Mouse (Mus musculus) heart, embryonic 11.5 days (tissue): Measurements from ENCODE around the gene Tmed10. TPM values are rescaled to one million over a fixed set of nuclear protein-coding genes. Genes with fewer than 3 reads are reported as not detected.
A peak's percentile ranks its signal among the peaks of the same experiment; 100 is the strongest.

Source experiments
- ATAC-seq: fragments of 200-750 bp; cut with Nextera tagmentation; replicated peaks from 2 replicates; pipeline ENCODE4 v1.8.0; 2017; ENCODE audit warnings: moderate library complexity; ENCODE audit not compliant: insufficient number of reproducible peaks, low FRiP score, low TSS enrichment
- H3K27ac ChIP-seq: fragments of 300-500 bp; sonication (generic); 2 replicates; pipeline ENCODE4 v1.5.1; 2014; ENCODE audit warnings: mild to moderate bottlenecking, low read depth, low read length
- H3K27me3 ChIP-seq: fragments of 300-500 bp; sonication (generic); 2 replicates; pipeline ENCODE4 v1.6.1; 2014; ENCODE audit warnings: mild to moderate bottlenecking, low read length, mixed read lengths; ENCODE audit not compliant: control insufficient read depth, insufficient read depth
- H3K36me3 ChIP-seq: fragments of 300-500 bp; sonication (generic); 2 replicates; pipeline ENCODE4 v1.6.1; 2014; ENCODE audit warnings: mild to moderate bottlenecking, low read length, moderate library complexity, mixed read lengths; ENCODE audit not compliant: control insufficient read depth, insufficient read depth
- H3K4me1 ChIP-seq: fragments of 300-500 bp; sonication (generic); 2 replicates; pipeline ENCODE4 v1.6.1; 2014; ENCODE audit warnings: low read length; ENCODE audit not compliant: control insufficient read depth, insufficient read depth
- H3K4me2 ChIP-seq: fragments of 300-500 bp; sonication (generic); 2 replicates; pipeline ENCODE4 v1.6.1; 2014; ENCODE audit warnings: mild to moderate bottlenecking, moderate library complexity
- H3K4me3 ChIP-seq: fragments of 300-500 bp; sonication (generic); 2 replicates; pipeline ENCODE4 v1.5.1; 2014; ENCODE audit warnings: low read depth, low read length
- H3K9ac ChIP-seq: fragments of 300-500 bp; sonication (generic); 2 replicates; pipeline ENCODE4 v1.6.1; 2014; ENCODE audit warnings: mild to moderate bottlenecking, low read depth, low read length, moderate library complexity
- H3K9me3 ChIP-seq: fragments of 300-500 bp; sonication (generic); replicated peaks from 2 replicates; pipeline ENCODE4 v1.6.1; 2016; ENCODE audit warnings: low read length; ENCODE audit not compliant: control insufficient read depth
- WGBS: fragments of 180-500 bp; shearing (Covaris S2); extraction: QIAGEN DNeasy Blood & Tissue Kit; methylation state at CpG from one replicate; pipeline ENCODE4 v1.1.7; 2014; ENCODE audit not compliant: insufficient replicate concordance; 5-methylcytosine and 5-hydroxymethylcytosine counted together
- polyA plus RNA-seq: library from polyadenylated mRNA; unstranded; fragments of >200 nt; fragmentation: Nextera tagmentation; extraction: Ambion mirVana; gene quantifications from 2 replicates; pipeline ENCODE4 v1.2.1, GENCODE M21; 2014

The Tmed10 gene
- polyA plus RNA-seq, 1 experiment from 2014 or later, result 330 TPM

GRCm38 (mm10) chr12:85366271-85366670 is 8.4 kb downstream of the Tmed10 start:
- Histone ChIP-seq H3K27ac (peak overlapping the region; percentile 50; the same call in 1 of the 2 replicates), H3K9ac (no peak overlapping the region), H3K4me1 (peaks cover 9% of the 10 kb centered on the region), H3K27me3 (no peaks in the 10 kb centered on the region), H3K36me3 (0 out of 2 replicates have a peak, but pooled peaks cover 4% of the 10 kb centered on the region), H3K4me3 (no peak overlapping the region), H3K9me3 (no peaks in the 10 kb centered on the region), H3K4me2 (no peak overlapping the region)
- WGBS, result 89% methylated on average over 3 of the region's 3 CpGs
- no peak for ATAC-seq

GRCm38 (mm10) chr12:85362510-85362909 is 12.1 kb downstream of the Tmed10 start:
- no peak overlapping the region for H3K4me3 ChIP-seq
- 0 out of 2 replicates have a peak, but pooled peaks cover 5% of the 10 kb centered on the region for H3K4me1 ChIP-seq
- WGBS, result 76% methylated on average over 4 of the region's 4 CpGs
- no peaks in the 10 kb centered on the region for H3K9me3 ChIP-seq
- no peak overlapping the region for H3K27ac ChIP-seq
- H3K27me3 ChIP-seq, result no peaks in the 10 kb centered on the region
- no peak for ATAC-seq
- no peak overlapping the region for H3K9ac ChIP-seq
- H3K36me3 ChIP-seq, result 0 out of 2 replicates have a peak, but pooled peaks cover 4% of the 10 kb centered on the region
- no peak overlapping the region for H3K4me2 ChIP-seq

GRCm38 (mm10) chr12:85361580-85361979 is 13.1 kb downstream of the Tmed10 start:
- 0 out of 2 replicates have a peak, but pooled peaks cover 4% of the 10 kb centered on the region for H3K36me3 ChIP-seq
- H3K9ac ChIP-seq, result no peak overlapping the region
- H3K27ac ChIP-seq, result no peak overlapping the region
- no peak for ATAC-seq
- no peaks in the 10 kb centered on the region for H3K9me3 ChIP-seq
- 0 out of 2 replicates have a peak, but pooled peaks cover 2% of the 10 kb centered on the region for H3K4me1 ChIP-seq
- H3K4me3 ChIP-seq, result no peak overlapping the region
- no peaks in the 10 kb centered on the region for H3K27me3 ChIP-seq
- no peak overlapping the region for H3K4me2 ChIP-seq

GRCm38 (mm10) chr12:85361165-85361564 is 13.5 kb downstream of the Tmed10 start:
- H3K4me1 ChIP-seq, result 0 out of 2 replicates have a peak, but pooled peaks cover under 1% of the 10 kb centered on the region
- H3K9ac ChIP-seq, result no peak overlapping the region
- no peak overlapping the region for H3K4me3 ChIP-seq
- no peak for ATAC-seq
- H3K36me3 ChIP-seq, result 0 out of 2 replicates have a peak, but pooled peaks cover 4% of the 10 kb centered on the region
- WGBS, result 90% methylated on average over 3 of the region's 3 CpGs
- H3K27me3 ChIP-seq, result no peaks in the 10 kb centered on the region
- no peak overlapping the region for H3K27ac ChIP-seq
- no peaks in the 10 kb centered on the region for H3K9me3 ChIP-seq
- no peak overlapping the region for H3K4me2 ChIP-seq

- peaks cover 3% of the 10 kb centered on the region; the same call in 1 of the 2 replicates for H3K4me1 ChIP-seq
- H3K36me3 ChIP-seq, result peaks cover 4% of the 10 kb centered on the region; the same call in 1 of the 2 replicates
- no peak overlapping the region for H3K27ac ChIP-seq
- H3K4me3 ChIP-seq, result no peak overlapping the region
- no peaks in the 10 kb centered on the region for H3K9me3 ChIP-seq
- no peak overlapping the region for H3K9ac ChIP-seq
- 92% methylated on average over 3 of the region's 3 CpGs for WGBS
- no peak for ATAC-seq
- H3K27me3 ChIP-seq, result no peaks in the 10 kb centered on the region
- H3K4me2 ChIP-seq, result no peak overlapping the region
Observed at GRCm38 (mm10) chr12:85354061-85354460, 20.6 kb downstream of the Tmed10 start.

GRCm38 (mm10) chr12:85350407-85351232 is 24.0 kb downstream of the Tmed10 start:
- Histone ChIP-seq H3K27ac (peak overlapping the region; percentile 51; the same call in 1 of the 2 replicates), H3K36me3 (peaks cover 7% of the 10 kb centered on the region; the same call in 1 of the 2 replicates), H3K4me2 (no peak overlapping the region), H3K27me3 (no peaks in the 10 kb centered on the region), H3K9ac (no peak overlapping the region), H3K4me3 (no peak overlapping the region), H3K9me3 (no peaks in the 10 kb centered on the region), H3K4me1 (peaks cover 5% of the 10 kb centered on the region; the same call in 1 of the 2 replicates)
- no peak for ATAC-seq
- whole genome bisulfite sequencing, result 67% methylated on average over 10 of the region's 10 CpGs

GRCm38 (mm10) chr12:85348338-85348737 is 26.3 kb downstream of the Tmed10 start:
- Histone ChIP-seq H3K4me1 (peaks cover 5% of the 10 kb centered on the region; the same call in 1 of the 2 replicates), H3K27ac (no peak overlapping the region), H3K4me2 (no peak overlapping the region), H3K4me3 (no peak overlapping the region), H3K9ac (no peak overlapping the region), H3K36me3 (peaks cover 7% of the 10 kb centered on the region; the same call in 1 of the 2 replicates), H3K27me3 (no peaks in the 10 kb centered on the region), H3K9me3 (no peaks in the 10 kb centered on the region)
- WGBS, result 73% methylated on average over 6 of the region's 6 CpGs
- no peak for ATAC-seq

- Histone ChIP-seq H3K27ac (no peak overlapping the region), H3K36me3 (peaks cover 6% of the 10 kb centered on the region; the same call in 1 of the 2 replicates), H3K4me2 (no peak overlapping the region), H3K9me3 (no peaks in the 10 kb centered on the region), H3K27me3 (no peaks in the 10 kb centered on the region), H3K4me3 (no peak overlapping the region), H3K4me1 (peaks cover 5% of the 10 kb centered on the region; the same call in 1 of the 2 replicates), H3K9ac (no peak overlapping the region)
- ATAC-seq, result no peak
- WGBS, result 78% methylated on average over 3 of the region's 3 CpGs
Observed at GRCm38 (mm10) chr12:85347196-85347595, 27.5 kb downstream of the Tmed10 start.
